Mouse (Mus musculus): ENCODE measurements around the gene Tnfrsf11a. TPM values are rescaled to one million over a fixed set of nuclear protein-coding genes. Genes with fewer than 3 reads are reported as not detected.
"Not testable (repeated sequence)": the region's sequence is repeated elsewhere in the genome, so short reads cannot be mapped to it uniquely, and the experiment has no call there.

Gene Tnfrsf11a
- polyA plus RNA-seq, 1 experiment from 2014 or later, result 0.46 TPM

DNA sequence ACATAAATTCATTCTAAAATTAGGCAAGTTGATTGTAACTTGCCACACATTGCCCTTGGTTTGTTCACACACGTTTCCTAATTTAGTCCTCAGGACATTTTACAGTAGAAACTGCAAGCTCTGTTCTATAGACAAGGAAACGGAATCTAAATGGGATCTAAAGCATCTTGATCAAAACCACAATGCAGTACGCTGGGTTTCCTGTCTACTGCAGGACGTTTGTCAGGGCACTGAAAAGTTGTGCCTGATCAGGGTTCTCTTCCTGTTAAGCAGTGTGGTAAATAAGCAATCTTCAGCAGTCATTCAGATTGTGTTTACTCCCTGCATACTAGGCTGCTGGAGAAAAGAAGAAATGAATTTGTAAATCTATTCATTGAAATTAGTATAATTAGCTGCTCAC is 28.3 kb upstream of the Tnfrsf11a start:
- Histone ChIP-seq H3K27me3 (ENCODE audit: control insufficient read depth, insufficient read depth, low read depth, low read length) (no peaks in the 10 kb centered on the region), H3K36me3 (ENCODE audit: control insufficient read depth, insufficient read depth) (peaks cover 9% of the 10 kb centered on the region), H3K4me3 (ENCODE audit: low read depth, low read length) (no peak overlapping the region), H3K4me1 (ENCODE audit: control insufficient read depth, low read depth, low read length) (no peaks in the 10 kb centered on the region), H3K27ac (ENCODE audit: low read length) (no peak overlapping the region), H3K9me3 (replicated peaks; ENCODE audit: control insufficient read depth, low read length) (no peaks in the 10 kb centered on the region), H3K4me2 (ENCODE audit: low read depth, low read length) (no peak overlapping the region), H3K9ac (ENCODE audit: low read depth, low read length) (no peak overlapping the region)
- ATAC-seq (ENCODE audit: low read depth), result no peak
- WGBS (ENCODE audit: insufficient replicate concordance), result 33% methylated on average over 4 of the region's 4 CpGs

DNA sequence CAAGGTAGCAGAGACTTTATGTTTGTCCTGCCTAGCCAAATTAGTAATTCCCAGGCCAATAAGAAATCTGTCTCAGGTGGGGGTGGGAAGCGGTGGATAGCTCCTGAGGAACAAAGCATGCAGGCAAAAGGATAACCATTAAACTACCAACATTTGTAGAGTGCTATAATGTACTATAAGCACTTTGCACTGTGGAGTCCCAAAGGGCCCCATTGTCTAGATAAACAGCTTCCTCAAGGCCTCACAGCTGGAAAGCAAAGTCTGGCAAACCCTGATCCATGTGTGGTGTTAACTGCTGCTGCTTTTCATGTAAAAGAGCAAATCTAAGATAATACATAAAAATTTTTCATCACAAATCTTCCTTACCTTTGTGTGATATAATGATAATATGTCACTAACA is 27.6 kb upstream of the Tnfrsf11a start:
- 78% methylated on average over 1 of the region's 1 CpGs for WGBS (ENCODE audit: insufficient replicate concordance)
- Histone ChIP-seq H3K36me3 (ENCODE audit: control insufficient read depth, insufficient read depth) (peaks cover 9% of the 10 kb centered on the region), H3K27ac (ENCODE audit: low read length) (no peak overlapping the region), H3K9ac (ENCODE audit: low read depth, low read length) (no peak overlapping the region), H3K9me3 (replicated peaks; ENCODE audit: control insufficient read depth, low read length) (no peaks in the 10 kb centered on the region), H3K4me1 (ENCODE audit: control insufficient read depth, low read depth, low read length) (no peaks in the 10 kb centered on the region), H3K27me3 (ENCODE audit: control insufficient read depth, insufficient read depth, low read depth, low read length) (no peaks in the 10 kb centered on the region), H3K4me3 (ENCODE audit: low read depth, low read length) (no peak overlapping the region), H3K4me2 (ENCODE audit: low read depth, low read length) (no peak overlapping the region)
- no peak for ATAC-seq (ENCODE audit: low read depth)

DNA sequence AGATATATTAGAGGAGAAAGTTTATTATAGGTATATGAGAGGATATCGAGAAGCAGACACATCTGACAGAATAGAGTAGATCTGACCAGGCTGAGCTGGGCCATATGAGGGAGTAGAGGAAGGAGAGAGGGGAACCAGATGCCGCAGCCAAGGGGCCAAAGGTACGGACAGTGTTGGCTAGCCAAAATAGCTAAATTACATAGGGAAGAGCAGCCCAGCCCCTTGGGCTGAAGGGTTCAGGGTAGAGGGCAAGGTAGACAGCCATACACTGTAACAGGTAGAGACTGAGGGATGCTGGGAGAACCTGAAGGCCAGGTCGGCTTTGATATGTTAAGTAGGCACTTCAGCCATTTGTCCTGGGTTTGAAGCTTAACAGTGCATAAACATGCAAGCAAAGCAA is 21.7 kb upstream of the Tnfrsf11a start:
- Histone ChIP-seq H3K4me3 (ENCODE audit: low read depth, low read length) (no peak overlapping the region), H3K27ac (ENCODE audit: low read length) (no peak overlapping the region), H3K36me3 (ENCODE audit: control insufficient read depth, insufficient read depth) (no peaks in the 10 kb centered on the region), H3K27me3 (ENCODE audit: control insufficient read depth, insufficient read depth, low read depth, low read length) (no peaks in the 10 kb centered on the region), H3K9ac (ENCODE audit: low read depth, low read length) (no peak overlapping the region), H3K9me3 (replicated peaks; ENCODE audit: control insufficient read depth, low read length) (no peaks in the 10 kb centered on the region), H3K4me1 (ENCODE audit: control insufficient read depth, low read depth, low read length) (no peaks in the 10 kb centered on the region), H3K4me2 (ENCODE audit: low read depth, low read length) (no peak overlapping the region)
- 77% methylated on average over 4 of the region's 4 CpGs for WGBS (ENCODE audit: insufficient replicate concordance)
- ATAC-seq (ENCODE audit: low read depth), result no peak

DNA sequence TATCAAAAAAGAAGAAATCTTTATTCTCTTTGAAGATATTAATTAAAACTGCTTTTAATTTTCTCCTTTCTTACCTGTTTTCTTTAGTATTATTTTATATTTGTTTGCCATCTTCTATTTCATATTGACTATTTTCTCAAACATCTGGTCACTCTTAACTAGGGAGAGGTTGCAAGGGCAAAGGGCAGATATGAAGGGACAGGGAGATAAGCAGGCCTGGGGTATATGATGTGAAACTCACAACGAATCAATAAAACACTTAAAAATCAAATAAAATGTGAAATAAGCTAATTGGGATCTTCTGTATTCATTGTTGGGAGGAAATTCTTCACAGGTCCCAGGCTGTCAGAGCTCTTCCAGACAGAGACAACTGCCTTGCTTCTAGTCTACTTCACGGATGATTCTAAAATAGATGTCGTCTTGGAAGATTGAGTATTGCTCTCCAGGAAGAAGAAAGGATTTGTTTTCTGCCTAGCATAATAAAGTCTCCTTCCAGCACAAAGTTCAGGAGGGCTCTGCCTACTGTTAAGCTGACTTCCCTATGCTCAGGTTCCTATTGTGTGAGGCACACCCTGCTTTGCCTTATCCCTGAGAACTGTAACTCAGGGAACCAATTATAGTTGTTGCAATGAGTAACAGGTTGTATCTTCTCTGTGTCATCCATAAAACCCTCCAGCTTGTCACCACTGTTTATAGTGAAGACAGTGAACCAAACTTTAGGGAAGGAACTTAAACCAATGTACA is 20.9 kb upstream of the Tnfrsf11a start:
- 61% methylated on average over 3 of the region's 3 CpGs for WGBS (ENCODE audit: insufficient replicate concordance)
- Histone ChIP-seq H3K27ac (ENCODE audit: low read length) (no peak overlapping the region), H3K9me3 (replicated peaks; ENCODE audit: control insufficient read depth, low read length) (no peaks in the 10 kb centered on the region), H3K27me3 (ENCODE audit: control insufficient read depth, insufficient read depth, low read depth, low read length) (no peaks in the 10 kb centered on the region), H3K4me3 (ENCODE audit: low read depth, low read length) (no peak overlapping the region), H3K9ac (ENCODE audit: low read depth, low read length) (no peak overlapping the region), H3K4me2 (ENCODE audit: low read depth, low read length) (no peak overlapping the region), H3K36me3 (ENCODE audit: control insufficient read depth, insufficient read depth) (no peaks in the 10 kb centered on the region), H3K4me1 (ENCODE audit: control insufficient read depth, low read depth, low read length) (no peaks in the 10 kb centered on the region)
- ATAC-seq (ENCODE audit: low read depth), result no peak

DNA sequence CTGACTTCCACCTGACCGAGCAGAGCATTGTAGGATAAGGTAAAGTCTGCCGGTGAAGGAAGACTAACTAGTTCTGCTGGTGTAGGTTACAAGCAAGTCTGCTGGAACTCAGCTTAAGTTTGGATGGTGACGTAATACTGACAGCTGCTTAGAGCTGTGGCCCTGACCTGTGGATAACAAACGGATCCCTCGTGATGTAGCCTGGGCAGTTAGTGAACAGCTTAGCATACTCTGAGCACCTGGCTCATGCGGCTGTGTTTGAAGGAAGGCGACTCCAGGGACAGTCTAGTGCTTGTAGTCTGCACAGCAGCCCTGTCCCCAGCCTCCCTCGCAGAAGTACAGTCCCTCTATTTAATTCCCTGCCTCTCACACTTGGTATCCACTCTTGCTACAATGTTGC is 14.9 kb upstream of the Tnfrsf11a start:
- 62% methylated on average over 8 of the region's 8 CpGs for WGBS (ENCODE audit: insufficient replicate concordance)
- ATAC-seq (ENCODE audit: low read depth), result no peak; the same call in 1 of the 2 replicates

DNA sequence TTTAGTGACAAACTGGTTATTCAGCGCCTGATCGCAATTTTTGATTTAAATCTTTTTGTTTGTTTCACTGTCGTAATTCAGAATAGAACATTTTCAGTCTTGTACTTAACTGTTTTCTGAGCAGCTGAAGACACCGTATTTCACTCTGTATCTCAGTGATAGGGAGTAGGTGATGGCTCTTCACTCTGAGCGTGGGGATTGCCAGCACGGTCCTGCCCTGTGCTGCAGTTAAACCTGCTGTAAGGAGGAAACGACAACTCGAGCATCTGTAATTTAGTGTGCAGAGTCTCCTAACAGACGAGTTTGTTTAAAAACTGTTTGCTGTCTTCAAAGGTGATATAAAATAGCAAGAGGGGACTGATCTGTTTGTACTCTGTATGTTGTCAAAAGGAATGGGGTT is 14.4 kb upstream of the Tnfrsf11a start:
- 62% methylated on average over 9 of the region's 9 CpGs for WGBS (ENCODE audit: insufficient replicate concordance)
- H3K27ac ChIP-seq (ENCODE audit: low read length); H3K9me3 ChIP-seq (replicated peaks; ENCODE audit: control insufficient read depth, low read length); H3K36me3 ChIP-seq (ENCODE audit: control insufficient read depth, insufficient read depth); H3K9ac ChIP-seq (ENCODE audit: low read depth, low read length); H3K4me2 ChIP-seq (ENCODE audit: low read depth, low read length); H3K4me1 ChIP-seq (ENCODE audit: control insufficient read depth, low read depth, low read length); H3K4me3 ChIP-seq (ENCODE audit: low read depth, low read length); H3K27me3 ChIP-seq (ENCODE audit: control insufficient read depth, insufficient read depth, low read depth, low read length); ATAC-seq (ENCODE audit: low read depth): not testable (repeated sequence)

More for the DNA sequence above, 14.9 kb upstream of the Tnfrsf11a start:
- Histone ChIP-seq H3K27me3 (ENCODE audit: control insufficient read depth, insufficient read depth, low read depth, low read length) (no peaks in the 10 kb centered on the region), H3K4me3 (ENCODE audit: low read depth, low read length) (no peak overlapping the region), H3K27ac (ENCODE audit: low read length) (no peak overlapping the region), H3K36me3 (ENCODE audit: control insufficient read depth, insufficient read depth) (no peaks in the 10 kb centered on the region), H3K9ac (ENCODE audit: low read depth, low read length) (no peak overlapping the region), H3K4me1 (ENCODE audit: control insufficient read depth, low read depth, low read length) (no peaks in the 10 kb centered on the region), H3K4me2 (ENCODE audit: low read depth, low read length) (no peak overlapping the region), H3K9me3 (replicated peaks; ENCODE audit: control insufficient read depth, low read length) (no peaks in the 10 kb centered on the region)

DNA sequence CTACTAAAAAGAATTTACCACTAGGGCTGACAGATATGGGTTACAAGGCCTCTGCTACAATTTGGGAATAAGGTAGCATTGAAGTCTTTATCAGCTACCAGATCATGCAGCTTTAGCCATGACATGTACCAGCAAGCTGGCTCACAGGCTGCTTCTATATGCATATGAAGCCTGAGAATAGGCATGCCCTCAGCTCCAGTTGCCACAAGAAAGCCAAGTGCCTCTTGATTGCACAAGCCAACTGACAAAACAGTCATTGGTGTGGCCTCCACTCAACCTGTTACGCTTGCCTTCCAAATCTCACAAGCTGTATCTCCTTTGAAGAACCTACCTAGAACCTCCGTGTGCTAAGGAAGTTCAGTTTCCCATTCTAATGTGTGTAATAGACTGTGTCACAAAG is 12.1 kb upstream of the Tnfrsf11a start:
- Histone ChIP-seq H3K27ac (ENCODE audit: low read length) (no peak overlapping the region), H3K4me1 (ENCODE audit: control insufficient read depth, low read depth, low read length) (no peaks in the 10 kb centered on the region), H3K9ac (ENCODE audit: low read depth, low read length) (no peak overlapping the region), H3K9me3 (replicated peaks; ENCODE audit: control insufficient read depth, low read length) (no peaks in the 10 kb centered on the region), H3K27me3 (ENCODE audit: control insufficient read depth, insufficient read depth, low read depth, low read length) (no peaks in the 10 kb centered on the region), H3K4me2 (ENCODE audit: low read depth, low read length) (no peak overlapping the region), H3K36me3 (ENCODE audit: control insufficient read depth, insufficient read depth) (no peaks in the 10 kb centered on the region), H3K4me3 (ENCODE audit: low read depth, low read length) (no peak overlapping the region)
- ATAC-seq (ENCODE audit: low read depth), result no peak
- WGBS (ENCODE audit: insufficient replicate concordance), result 70% methylated on average over 2 of the region's 2 CpGs

DNA sequence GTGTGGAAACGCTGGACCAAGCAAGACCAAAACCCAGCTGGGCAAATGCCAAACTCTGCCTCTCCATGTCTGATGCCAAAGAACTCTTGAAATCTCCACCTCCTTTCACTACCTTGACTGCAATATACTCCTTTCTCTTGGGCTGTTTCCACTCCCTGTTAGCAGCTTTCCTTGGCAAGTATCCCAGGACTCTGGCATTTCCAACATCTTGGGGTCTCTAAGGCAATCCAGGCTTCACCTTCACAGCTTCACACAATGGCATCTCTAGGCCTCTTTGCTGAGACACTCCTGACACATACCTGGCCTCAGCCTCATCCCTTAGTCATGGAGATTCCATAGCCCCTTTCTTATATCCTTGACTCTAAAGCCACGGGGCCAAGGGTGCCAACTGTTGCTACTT is 9.8 kb upstream of the Tnfrsf11a start:
- H3K4me2 ChIP-seq (ENCODE audit: low read depth, low read length), result no peak overlapping the region
- no peaks in the 10 kb centered on the region for H3K9me3 ChIP-seq (replicated peaks; ENCODE audit: control insufficient read depth, low read length)
- H3K4me3 ChIP-seq (ENCODE audit: low read depth, low read length), result no peak overlapping the region
- 53% methylated on average over 2 of the region's 2 CpGs for WGBS (ENCODE audit: insufficient replicate concordance)
- ATAC-seq (ENCODE audit: low read depth), result no peak
- no peaks in the 10 kb centered on the region for H3K4me1 ChIP-seq (ENCODE audit: control insufficient read depth, low read depth, low read length)
- no peaks in the 10 kb centered on the region for H3K36me3 ChIP-seq (ENCODE audit: control insufficient read depth, insufficient read depth)
- H3K9ac ChIP-seq (ENCODE audit: low read depth, low read length), result no peak overlapping the region
- H3K27me3 ChIP-seq (ENCODE audit: control insufficient read depth, insufficient read depth, low read depth, low read length), result no peaks in the 10 kb centered on the region
- H3K27ac ChIP-seq (ENCODE audit: low read length), result no peak overlapping the region

DNA sequence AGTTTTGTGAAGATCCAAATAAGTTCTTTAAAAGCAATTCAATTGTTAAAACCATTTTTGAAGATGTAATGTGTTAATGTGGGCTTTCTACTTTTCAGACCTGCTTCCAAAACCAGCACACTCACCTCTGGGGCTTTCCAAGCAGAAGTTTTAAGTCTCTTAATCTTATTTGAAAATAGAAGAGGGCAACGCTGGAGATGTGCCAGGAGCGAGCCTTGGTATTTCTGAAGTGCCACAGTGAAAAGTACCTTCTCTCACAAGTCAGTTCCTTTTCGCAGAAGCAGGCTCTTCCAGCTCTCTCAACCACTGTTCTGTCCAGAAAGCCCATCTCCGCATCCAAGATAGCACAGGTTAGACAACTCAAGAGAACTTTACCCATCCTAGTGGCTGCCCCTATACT is 4.1 kb upstream of the Tnfrsf11a start:
- Histone ChIP-seq H3K9ac (ENCODE audit: low read depth, low read length) (no peak overlapping the region), H3K4me1 (ENCODE audit: control insufficient read depth, low read depth, low read length) (peaks cover 3% of the 10 kb centered on the region; the same call in 1 of the 2 replicates), H3K36me3 (ENCODE audit: control insufficient read depth, insufficient read depth) (no peaks in the 10 kb centered on the region), H3K4me2 (ENCODE audit: low read depth, low read length) (no peak overlapping the region), H3K27ac (ENCODE audit: low read length) (no peak overlapping the region), H3K27me3 (ENCODE audit: control insufficient read depth, insufficient read depth, low read depth, low read length) (peaks cover 18% of the 10 kb centered on the region), H3K9me3 (replicated peaks; ENCODE audit: control insufficient read depth, low read length) (no peaks in the 10 kb centered on the region), H3K4me3 (ENCODE audit: low read depth, low read length) (no peak overlapping the region)
- no peak for ATAC-seq (ENCODE audit: low read depth)
- WGBS (ENCODE audit: insufficient replicate concordance), result 69% methylated on average over 4 of the region's 4 CpGs
